Mouse (Mus musculus): ENCODE measurements around the gene Sema4b. TPM values are rescaled to one million over a fixed set of nuclear protein-coding genes. Genes with fewer than 3 reads are reported as not detected.

The Sema4b gene
- polyA plus RNA-seq, 1 experiment, result 11.6 TPM

GRCm38 (mm10) chr7:80244851-80245250, 58.2 kb downstream of the Sema4b start:
- TF ChIP-seq CTCF (IDR thresholded peaks at IDR 0.05; ENCODE audit: extremely low read depth, insufficient read depth, low read length) (no peak), POLR2A (IDR thresholded peaks at IDR 0.05; ENCODE audit: extremely low read depth, insufficient read depth, low read length) (no peak)
- Histone ChIP-seq H3K4me1 (ENCODE audit: control insufficient read depth, insufficient read depth, low read length) (no peaks in the 10 kb centered on the region), H3K27ac (ENCODE audit: insufficient read depth, low read length) (no peak overlapping the region), H3K4me3 (ENCODE audit: insufficient read depth, low read length) (no peak overlapping the region)

GRCm38 (mm10) chr7:80246148-80246721, 59.6 kb downstream of the Sema4b start, which contains the start of gene Ttll13:
Gene Ttll13 (plus strand): TSS chr7:80246376.
- Histone ChIP-seq H3K27ac (ENCODE audit: insufficient read depth, low read length) (0 out of 2 replicates have a peak within 1 kb of the TSS, but pooled peaks have one; percentile 29), H3K4me3 (ENCODE audit: insufficient read depth, low read length) (peak within 1 kb of the TSS; percentile 50), H3K4me1 (ENCODE audit: control insufficient read depth, insufficient read depth, low read length) (no peaks in the 10 kb centered on the region)
- TF ChIP-seq CTCF (IDR thresholded peaks at IDR 0.05; ENCODE audit: extremely low read depth, insufficient read depth, low read length), result no peak
- 0 out of 2 replicates have a peak, but pooled peaks have one; percentile 48 for TF ChIP-seq POLR2A (IDR thresholded peaks at IDR 0.05; ENCODE audit: extremely low read depth, insufficient read depth, low read length)

GRCm38 (mm10) chr7:80246859-80247258, 60.2 kb downstream of the Sema4b start:
- H3K4me1 ChIP-seq (ENCODE audit: control insufficient read depth, insufficient read depth, low read length), result no peaks in the 10 kb centered on the region
- TF ChIP-seq CTCF (IDR thresholded peaks at IDR 0.05; ENCODE audit: extremely low read depth, insufficient read depth, low read length) (no peak), POLR2A (IDR thresholded peaks at IDR 0.05; ENCODE audit: extremely low read depth, insufficient read depth, low read length) (no peak)
- H3K27ac ChIP-seq (ENCODE audit: insufficient read depth, low read length), result no peak overlapping the region
- H3K4me3 ChIP-seq (ENCODE audit: insufficient read depth, low read length), result peak overlapping the region; percentile 50; the same call in 1 of the 2 replicates

GRCm38 (mm10) chr7:80252437-80252836, 65.8 kb downstream of the Sema4b start:
- TF ChIP-seq CTCF (IDR thresholded peaks at IDR 0.05; ENCODE audit: extremely low read depth, insufficient read depth, low read length) (no peak), POLR2A (IDR thresholded peaks at IDR 0.05; ENCODE audit: extremely low read depth, insufficient read depth, low read length) (no peak)

GRCm38 (mm10) chr7:80252886-80253285, 66.2 kb downstream of the Sema4b start:
- H3K27ac ChIP-seq (ENCODE audit: insufficient read depth, low read length), result no peak overlapping the region
- TF ChIP-seq POLR2A (IDR thresholded peaks at IDR 0.05; ENCODE audit: extremely low read depth, insufficient read depth, low read length) (no peak), CTCF (IDR thresholded peaks at IDR 0.05; ENCODE audit: extremely low read depth, insufficient read depth, low read length) (no peak)
- no peak overlapping the region for H3K4me3 ChIP-seq (ENCODE audit: insufficient read depth, low read length)
- no peaks in the 10 kb centered on the region for H3K4me1 ChIP-seq (ENCODE audit: control insufficient read depth, insufficient read depth, low read length)

More at GRCm38 (mm10) chr7:80252437-80252836, 65.8 kb downstream of the Sema4b start:
- Histone ChIP-seq H3K4me1 (ENCODE audit: control insufficient read depth, insufficient read depth, low read length) (no peaks in the 10 kb centered on the region), H3K27ac (ENCODE audit: insufficient read depth, low read length) (no peak overlapping the region), H3K4me3 (ENCODE audit: insufficient read depth, low read length) (no peak overlapping the region)

- Histone ChIP-seq H3K27ac (ENCODE audit: insufficient read depth, low read length) (no peak overlapping the region), H3K4me1 (ENCODE audit: control insufficient read depth, insufficient read depth, low read length) (no peaks in the 10 kb centered on the region), H3K4me3 (ENCODE audit: insufficient read depth, low read length) (no peak overlapping the region)
- TF ChIP-seq POLR2A (IDR thresholded peaks at IDR 0.05; ENCODE audit: extremely low read depth, insufficient read depth, low read length) (no peak), CTCF (IDR thresholded peaks at IDR 0.05; ENCODE audit: extremely low read depth, insufficient read depth, low read length) (no peak)
Observed at GRCm38 (mm10) chr7:80255981-80256380, 69.3 kb downstream of the Sema4b start.

GRCm38 (mm10) chr7:80257706-80258105, 71.1 kb downstream of the Sema4b start:
- Histone ChIP-seq H3K27ac (ENCODE audit: insufficient read depth, low read length) (no peak overlapping the region), H3K4me3 (ENCODE audit: insufficient read depth, low read length) (no peak overlapping the region), H3K4me1 (ENCODE audit: control insufficient read depth, insufficient read depth, low read length) (peaks cover 2% of the 10 kb centered on the region; the same call in 1 of the 2 replicates)
- TF ChIP-seq CTCF (IDR thresholded peaks at IDR 0.05; ENCODE audit: extremely low read depth, insufficient read depth, low read length) (no peak), POLR2A (IDR thresholded peaks at IDR 0.05; ENCODE audit: extremely low read depth, insufficient read depth, low read length) (no peak)

- Histone ChIP-seq H3K27ac (ENCODE audit: insufficient read depth, low read length) (peak within 1 kb of the TSS; percentile 36), H3K4me3 (ENCODE audit: insufficient read depth, low read length) (peak within 1 kb of the TSS; percentile 86), H3K4me1 (ENCODE audit: control insufficient read depth, insufficient read depth, low read length) (peaks cover 2% of the 10 kb centered on the region; the same call in 1 of the 2 replicates)
- peak; percentile 90 for TF ChIP-seq POLR2A (IDR thresholded peaks at IDR 0.05; ENCODE audit: extremely low read depth, insufficient read depth, low read length)
- TF ChIP-seq CTCF (IDR thresholded peaks at IDR 0.05; ENCODE audit: extremely low read depth, insufficient read depth, low read length), result 0 out of 2 replicates have a peak, but pooled peaks have one; percentile 4
Observed at GRCm38 (mm10) chr7:80260625-80261371, 74.2 kb downstream of the Sema4b start, which contains the start of gene Ngrn. Gene Ngrn (plus strand): TSS chr7:80261215.

- peak; percentile 41; the same call in 1 of the 2 replicates for TF ChIP-seq POLR2A (IDR thresholded peaks at IDR 0.05; ENCODE audit: extremely low read depth, insufficient read depth, low read length)
- no peak for TF ChIP-seq CTCF (IDR thresholded peaks at IDR 0.05; ENCODE audit: extremely low read depth, insufficient read depth, low read length)
- peak overlapping the region; percentile 86 for H3K4me3 ChIP-seq (ENCODE audit: insufficient read depth, low read length)
Observed at GRCm38 (mm10) chr7:80261372-80261990, 74.8 kb downstream of the Sema4b start.

More at GRCm38 (mm10) chr7:80261372-80261990, 74.8 kb downstream of the Sema4b start:
- Histone ChIP-seq H3K27ac (ENCODE audit: insufficient read depth, low read length) (peak overlapping the region; percentile 36), H3K4me1 (ENCODE audit: control insufficient read depth, insufficient read depth, low read length) (peaks cover 2% of the 10 kb centered on the region; the same call in 1 of the 2 replicates)

Measured in cortical plate, adult 2 months (tissue).